Mouse (Mus musculus) left cerebral cortex, postnatal 4 days (tissue): ENCODE data around the gene Pla2g2d. TPM values are rescaled to one million over a fixed set of nuclear protein-coding genes. Genes with fewer than 3 reads are reported as not detected.

Source experiments
- DNase-seq: peaks from one replicate; pipeline ENCODE4 v3.0.0-alpha.2; 2022
- intact Hi-C: fragments of 180-260 bp; cut with DNase I; formaldehyde crosslinking; loops from one replicate; pipeline ENCODE4 v1.15.1; 2025
- total RNA-seq, 2 experiments: library from RNA; stranded (reverse); gene quantifications; 2 replicates each; pipeline ENCODE4 v1.2.3; 2021

The Pla2g2d gene
- total RNA-seq, 2 experiments from 2014 or later, result not detected

- DNase-seq, result no peak
Measured at GRCm38 (mm10) chr4:138777417-138778407, 2.2 kb downstream of the Pla2g2d start.

GRCm38 (mm10) chr4:138780300-138780699 is 4.8 kb downstream of the Pla2g2d start:
- intact Hi-C loops, result no loop called here
- no peak for DNase-seq

More at GRCm38 (mm10) chr4:138777417-138778407, 2.2 kb downstream of the Pla2g2d start:
- intact Hi-C loops, result no loop called here

GRCm38 (mm10) chr4:138782098-138782497 is 6.6 kb downstream of the Pla2g2d start:
- intact Hi-C loops, result no loop called here
- no peak for DNase-seq

- intact Hi-C loops, result no loop called here
- DNase-seq, result no peak
Measured at GRCm38 (mm10) chr4:138785721-138786120, 10.2 kb downstream of the Pla2g2d start.

GRCm38 (mm10) chr4:138786141-138786540 is 10.6 kb downstream of the Pla2g2d start:
- intact Hi-C loops, result no loop called here
- no peak for DNase-seq

GRCm38 (mm10) chr4:138788381-138788780 is 12.8 kb downstream of the Pla2g2d start:
- DNase-seq, result no peak
- intact Hi-C loops, result no loop called here

- intact Hi-C loops, result loop anchor here (10.0 kb wide), 1 partner anchor 87 kb away; no protein-coding TSS in a partner anchor
- DNase-seq, result no peak
Measured at GRCm38 (mm10) chr4:138791452-138791851, 15.9 kb downstream of the Pla2g2d start.

- intact Hi-C loops, result loop anchor here (10.0 kb wide), 1 partner anchor 88 kb away; no protein-coding TSS in a partner anchor
- DNase-seq, result no peak
Measured at GRCm38 (mm10) chr4:138792599-138792998, 17.1 kb downstream of the Pla2g2d start.

- intact Hi-C loops, result loop anchor here (10.0 kb wide), 1 partner anchor 88 kb away; no protein-coding TSS in a partner anchor
- peak; percentile 54 for DNase-seq
Measured at GRCm38 (mm10) chr4:138793276-138793675, 17.7 kb downstream of the Pla2g2d start.

GRCm38 (mm10) chr4:138794344-138794743 is 18.8 kb downstream of the Pla2g2d start:
- no peak for DNase-seq
- intact Hi-C loops, result loop anchor here (10.0 kb wide), 1 partner anchor 90 kb away; no protein-coding TSS in a partner anchor

GRCm38 (mm10) chr4:138796513-138797216 is 21.1 kb downstream of the Pla2g2d start:
- intact Hi-C loops, result loop anchor here (10.0 kb wide), 1 partner anchor 92 kb away; no protein-coding TSS in a partner anchor

GRCm38 (mm10) chr4:138797217-138797570 is 21.7 kb downstream of the Pla2g2d start:
- no peak for DNase-seq
- intact Hi-C loops, result loop anchor here (10.0 kb wide), 1 partner anchor 92 kb away; no protein-coding TSS in a partner anchor

More at GRCm38 (mm10) chr4:138796513-138797216, 21.1 kb downstream of the Pla2g2d start:
- no peak for DNase-seq

- peak; percentile 63 for DNase-seq
- intact Hi-C loops, result no loop called here
Measured at GRCm38 (mm10) chr4:138800134-138800744, 24.7 kb downstream of the Pla2g2d start.

GRCm38 (mm10) chr4:138801631-138802030 is 26.1 kb downstream of the Pla2g2d start:
- intact Hi-C loops, result no loop called here
- DNase-seq, result no peak

GRCm38 (mm10) chr4:138802917-138803316 is 27.4 kb downstream of the Pla2g2d start:
- intact Hi-C loops, result no loop called here
- DNase-seq, result no peak

- intact Hi-C loops, result no loop called here
- no peak for DNase-seq
Measured at GRCm38 (mm10) chr4:138805248-138805647, 29.7 kb downstream of the Pla2g2d start.

GRCm38 (mm10) chr4:138806160-138806559 is 30.6 kb downstream of the Pla2g2d start:
- DNase-seq, result no peak
- intact Hi-C loops, result no loop called here

GRCm38 (mm10) chr4:138806920-138807541 is 31.5 kb downstream of the Pla2g2d start:
- DNase-seq, result no peak
- intact Hi-C loops, result no loop called here

GRCm38 (mm10) chr4:138816166-138816565 is 40.6 kb downstream of the Pla2g2d start:
- no peak for DNase-seq
- intact Hi-C loops, result no loop called here

GRCm38 (mm10) chr4:138817736-138818135 is 42.2 kb downstream of the Pla2g2d start:
- no peak for DNase-seq
- intact Hi-C loops, result no loop called here
